Mouse (Mus musculus) hindbrain, embryonic 14.5 days (tissue): ENCODE results near the gene Gm28051. TPM values are rescaled to one million over a fixed set of nuclear protein-coding genes. Genes with fewer than 3 reads are reported as not detected.

ENCODE experiments used
- ATAC-seq: fragments of 200-750 bp; cut with Nextera tagmentation; 2 replicates; pipeline ENCODE4 v1.8.0; 2017; ENCODE audit warnings: moderate number of reproducible peaks, mild to moderate bottlenecking, moderate TSS enrichment, moderate library complexity; ENCODE audit not compliant: low FRiP score
- DNase-seq: peaks from one replicate; pipeline ENCODE4 v3.0.0-alpha.2; 2015; ENCODE audit warnings: low spot score
- H3K27ac ChIP-seq: fragments of 300-500 bp; sonication (generic); 2 replicates; pipeline ENCODE4 v1.5.1; 2014; ENCODE audit warnings: mild to moderate bottlenecking, moderate library complexity
- H3K27me3 ChIP-seq: fragments of 300-500 bp; sonication (generic); 2 replicates; pipeline ENCODE4 v1.6.1; 2014; ENCODE audit warnings: mild to moderate bottlenecking, low read length, mixed read lengths; ENCODE audit not compliant: control insufficient read depth, insufficient read depth
- H3K36me3 ChIP-seq: fragments of 300-500 bp; sonication (generic); replicated peaks from 2 replicates; pipeline ENCODE4 v1.6.1; 2014; ENCODE audit not compliant: control insufficient read depth, insufficient read depth
- H3K4me1 ChIP-seq: fragments of 300-500 bp; sonication (generic); replicated peaks from 2 replicates; pipeline ENCODE4 v1.6.1; 2014; ENCODE audit warnings: antibody characterized with exemption, low read length, mixed read lengths; ENCODE audit not compliant: control insufficient read depth, insufficient read depth
- H3K4me2 ChIP-seq: fragments of 300-500 bp; sonication (generic); replicated peaks from 2 replicates; pipeline ENCODE4 v1.6.1; 2014; ENCODE audit warnings: mild to moderate bottlenecking, moderate library complexity
- H3K4me3 ChIP-seq: fragments of 300-500 bp; sonication (generic); replicated peaks from 2 replicates; pipeline ENCODE4 v1.5.1; 2014; ENCODE audit warnings: mild to moderate bottlenecking, low read length
- H3K9ac ChIP-seq: fragments of 300-500 bp; sonication (generic); 2 replicates; pipeline ENCODE4 v1.6.1; 2014
- H3K9me3 ChIP-seq: fragments of 300-500 bp; sonication (generic); 2 replicates; pipeline ENCODE4 v1.6.1; 2016; ENCODE audit warnings: low read length; ENCODE audit not compliant: control insufficient read depth
- WGBS: fragments of 180-500 bp; shearing (Covaris S2); extraction: QIAGEN DNeasy Blood & Tissue Kit; methylation state at CpG from one replicate; pipeline ENCODE4 v1.1.7; 2014; 5-methylcytosine and 5-hydroxymethylcytosine counted together
- polyA plus RNA-seq: library from polyadenylated mRNA; unstranded; fragments of >200 nt; fragmentation: Nextera tagmentation; extraction: Ambion mirVana; gene quantifications from 2 replicates; pipeline ENCODE4 v1.2.1, GENCODE M21; 2014

Gene Gm28051
- polyA plus RNA-seq, 1 experiment from 2014 or later, result not detected

DNA sequence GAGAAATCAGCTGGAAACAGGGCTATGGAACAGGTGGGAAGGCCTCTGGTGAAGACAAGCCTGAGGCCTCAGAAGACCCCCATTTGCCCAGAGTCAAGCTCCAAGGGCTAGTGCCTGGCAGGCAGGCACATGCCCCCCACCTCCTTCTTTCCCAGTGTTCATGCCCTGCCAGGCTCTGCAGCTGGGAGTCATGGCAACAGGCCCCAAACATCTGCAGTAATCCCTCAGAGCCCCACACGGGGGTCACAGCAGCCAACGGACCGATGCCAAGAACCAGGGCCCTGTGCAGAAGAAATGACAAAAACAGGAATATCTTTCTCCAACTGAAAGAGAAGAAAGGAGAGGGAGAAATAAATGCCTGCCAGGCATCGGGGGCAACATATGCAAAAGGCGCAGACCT lies 73.6 kb downstream of the Gm28051 start:
- no peaks in the 10 kb centered on the region for H3K9me3 ChIP-seq
- H3K4me3 ChIP-seq, result no peak overlapping the region
- WGBS, result 45% methylated on average over 5 of the region's 5 CpGs
- H3K36me3 ChIP-seq, result no peaks in the 10 kb centered on the region
- DNase-seq (no peak), ATAC-seq (peak; percentile 58)
- H3K4me2 ChIP-seq, result no peak overlapping the region
- H3K4me1 ChIP-seq, result peaks cover 33% of the 10 kb centered on the region
- no peak overlapping the region for H3K27ac ChIP-seq
- no peak overlapping the region for H3K9ac ChIP-seq
- H3K27me3 ChIP-seq, result no peaks in the 10 kb centered on the region

DNA sequence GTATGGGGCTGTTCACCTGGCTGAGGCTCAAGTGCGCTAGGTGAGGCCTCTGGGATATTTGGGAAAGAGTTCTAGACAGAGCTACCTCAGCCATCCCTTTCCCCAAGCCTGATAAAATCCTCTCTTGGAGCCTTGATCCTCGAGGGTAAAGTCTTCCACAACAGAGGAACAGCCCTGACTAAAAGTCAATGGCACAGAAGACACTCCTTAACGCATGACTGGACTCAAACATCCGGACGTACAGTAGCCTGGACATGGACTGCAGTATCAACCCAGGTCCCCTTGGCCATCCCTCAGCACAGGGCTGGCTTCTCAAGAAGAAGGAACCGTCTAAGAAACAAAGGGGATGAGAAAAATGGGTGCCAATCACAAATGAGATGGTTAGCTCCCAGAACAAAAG lies 74.1 kb downstream of the Gm28051 start:
- no peak for DNase-seq
- Histone ChIP-seq H3K9me3 (no peaks in the 10 kb centered on the region), H3K36me3 (no peaks in the 10 kb centered on the region), H3K27ac (no peak overlapping the region), H3K27me3 (no peaks in the 10 kb centered on the region), H3K9ac (no peak overlapping the region), H3K4me2 (no peak overlapping the region), H3K4me1 (peaks cover 36% of the 10 kb centered on the region), H3K4me3 (no peak overlapping the region)
- ATAC-seq, result no peak
- WGBS, result 63% methylated on average over 6 of the region's 6 CpGs

DNA sequence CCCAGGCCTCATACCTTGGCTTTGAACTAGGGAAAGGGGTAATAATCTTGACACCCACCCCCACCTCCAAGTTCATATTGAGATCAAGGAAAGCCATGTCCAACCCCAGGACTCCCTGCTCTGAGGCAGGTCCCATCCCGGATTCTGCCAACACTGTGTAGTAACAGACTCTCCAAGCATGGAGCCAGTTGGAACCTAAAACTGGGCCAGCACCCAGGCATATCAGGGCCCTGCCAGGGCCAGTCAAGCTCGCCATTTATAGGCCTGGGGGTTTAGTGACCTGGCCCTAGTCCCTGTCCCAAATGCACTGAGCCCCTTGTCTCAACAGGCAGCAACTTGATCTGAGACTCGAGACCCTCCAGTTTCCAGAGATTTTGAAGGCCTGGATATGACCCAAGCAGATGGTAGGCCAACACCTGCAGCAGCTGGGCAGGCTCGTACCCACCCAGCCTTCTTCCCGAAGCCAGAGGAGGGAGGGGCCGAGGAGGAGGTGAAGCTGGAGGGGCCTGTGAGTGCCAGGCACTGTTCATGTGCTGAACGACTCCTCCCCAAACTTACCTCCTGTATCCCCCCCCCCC lies 74.8 kb downstream of the Gm28051 start:
- Histone ChIP-seq H3K27ac (no peak overlapping the region), H3K36me3 (no peaks in the 10 kb centered on the region), H3K27me3 (no peaks in the 10 kb centered on the region), H3K9me3 (no peaks in the 10 kb centered on the region), H3K9ac (no peak overlapping the region), H3K4me2 (no peak overlapping the region), H3K4me3 (no peak overlapping the region), H3K4me1 (peaks cover 36% of the 10 kb centered on the region)
- DNase-seq (no peak), ATAC-seq (no peak)
- WGBS, result 83% methylated on average over 7 of the region's 7 CpGs

DNA sequence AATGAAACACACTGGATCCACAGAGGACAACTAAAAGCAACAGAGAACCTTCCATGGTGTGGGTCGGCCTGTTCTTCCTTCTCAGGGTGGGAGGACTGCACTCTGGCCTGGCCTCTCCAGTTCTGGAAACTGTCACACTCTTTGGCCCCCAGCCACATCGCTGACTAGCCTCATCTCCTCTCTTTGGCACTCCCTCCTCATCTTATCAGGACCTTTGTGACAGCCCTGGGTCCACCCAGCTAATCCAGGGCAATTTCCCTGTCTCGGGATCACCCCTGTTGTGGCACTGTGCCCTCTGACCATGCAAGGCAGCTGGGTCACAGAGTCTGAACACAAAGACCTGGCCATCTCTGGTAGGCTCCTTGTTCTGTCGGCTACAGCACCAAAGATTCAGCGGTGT lies 75.5 kb downstream of the Gm28051 start:
- WGBS, result 91% methylated on average over 5 of the region's 5 CpGs

DNA sequence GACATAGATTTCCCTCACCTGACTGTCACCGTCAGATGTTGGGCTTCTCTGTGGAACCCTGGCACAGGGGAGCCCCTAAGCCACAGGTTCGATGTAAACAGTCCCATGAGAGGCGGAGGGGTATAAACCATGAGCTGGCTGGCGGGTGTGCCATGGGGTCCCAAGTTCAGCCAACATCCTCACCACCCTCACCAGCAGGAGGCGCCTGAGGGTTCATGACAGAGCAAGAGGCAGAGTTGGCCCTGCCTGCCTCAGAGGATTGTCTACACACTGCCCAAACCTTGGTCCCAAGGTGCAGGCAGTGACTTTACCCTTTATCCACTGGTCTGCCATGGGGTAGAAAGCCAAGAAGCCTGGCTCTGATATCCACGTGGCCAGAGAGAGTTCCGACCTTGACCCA lies 76.0 kb downstream of the Gm28051 start:
- Histone ChIP-seq H3K4me3 (no peak overlapping the region), H3K9ac (no peak overlapping the region), H3K36me3 (no peaks in the 10 kb centered on the region), H3K4me1 (peaks cover 36% of the 10 kb centered on the region), H3K9me3 (no peaks in the 10 kb centered on the region), H3K27me3 (no peaks in the 10 kb centered on the region), H3K27ac (no peak overlapping the region), H3K4me2 (no peak overlapping the region)
- DNase-seq (no peak), ATAC-seq (no peak)
- 81% methylated on average over 7 of the region's 7 CpGs for WGBS

More for the DNA sequence above, 75.5 kb downstream of the Gm28051 start:
- Histone ChIP-seq H3K9ac (no peak overlapping the region), H3K36me3 (no peaks in the 10 kb centered on the region), H3K4me1 (peaks cover 36% of the 10 kb centered on the region), H3K9me3 (no peaks in the 10 kb centered on the region), H3K4me3 (no peak overlapping the region), H3K4me2 (no peak overlapping the region), H3K27me3 (no peaks in the 10 kb centered on the region), H3K27ac (no peak overlapping the region)
- no peak for ATAC-seq
- DNase-seq, result no peak

DNA sequence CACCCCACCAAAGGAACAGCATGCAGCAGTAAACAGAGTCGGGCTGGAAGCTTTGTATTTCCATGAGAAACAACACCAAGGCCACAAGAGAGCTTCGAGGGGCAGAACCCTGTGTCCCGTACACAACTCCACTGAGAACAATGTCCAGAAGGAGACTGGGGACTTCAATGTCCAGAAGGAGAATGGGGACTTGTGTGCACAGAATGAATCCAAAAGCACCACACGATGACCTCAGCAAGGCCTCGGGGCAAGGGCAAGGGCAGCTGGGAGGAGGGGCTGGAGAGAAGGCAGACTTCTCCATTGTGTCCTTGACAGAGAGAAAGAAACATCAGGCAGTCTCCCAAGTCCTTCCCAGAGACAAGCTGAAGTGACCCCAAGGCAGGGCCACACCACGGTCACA lies 78.7 kb downstream of the Gm28051 start:
- 0 out of 2 replicates have a peak, but pooled peaks cover 8% of the 10 kb centered on the region for H3K36me3 ChIP-seq
- no peak overlapping the region for H3K4me2 ChIP-seq
- no peaks in the 10 kb centered on the region for H3K9me3 ChIP-seq
- H3K4me1 ChIP-seq, result peaks cover 12% of the 10 kb centered on the region; the same call in 1 of the 2 replicates
- H3K9ac ChIP-seq, result no peak overlapping the region
- 16% methylated on average over 6 of the region's 6 CpGs for WGBS
- ATAC-seq (no peak), DNase-seq (no peak)
- H3K27ac ChIP-seq, result no peak overlapping the region
- H3K4me3 ChIP-seq, result no peak overlapping the region
- no peaks in the 10 kb centered on the region for H3K27me3 ChIP-seq

DNA sequence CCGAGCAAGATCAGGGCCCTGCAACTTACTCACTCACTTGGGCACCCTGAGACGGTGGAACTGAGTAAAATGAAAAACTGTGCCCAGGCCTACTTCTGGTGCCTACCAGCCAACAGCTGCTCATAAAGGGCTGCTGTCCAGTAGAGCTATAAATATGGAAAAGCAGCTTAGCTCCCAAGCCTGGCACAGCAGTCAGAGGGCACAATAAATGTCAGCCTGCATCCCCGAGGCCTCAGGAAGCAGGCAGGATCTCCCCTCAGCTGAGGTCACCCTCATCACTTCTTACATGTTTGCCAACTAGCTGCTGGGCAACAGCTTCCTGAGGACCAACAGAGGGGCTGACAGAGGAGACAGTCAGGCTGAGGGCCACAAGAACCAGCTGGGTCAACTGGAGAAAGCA lies 80.5 kb downstream of the Gm28051 start:
- Histone ChIP-seq H3K9me3 (no peaks in the 10 kb centered on the region), H3K4me1 (0 out of 2 replicates have a peak, but pooled peaks cover 9% of the 10 kb centered on the region), H3K36me3 (0 out of 2 replicates have a peak, but pooled peaks cover 8% of the 10 kb centered on the region), H3K4me2 (no peak overlapping the region), H3K27ac (no peak overlapping the region), H3K27me3 (no peaks in the 10 kb centered on the region), H3K4me3 (no peak overlapping the region), H3K9ac (no peak overlapping the region)
- no peak for DNase-seq
- 77% methylated on average over 3 of the region's 3 CpGs for WGBS
- ATAC-seq, result no peak

DNA sequence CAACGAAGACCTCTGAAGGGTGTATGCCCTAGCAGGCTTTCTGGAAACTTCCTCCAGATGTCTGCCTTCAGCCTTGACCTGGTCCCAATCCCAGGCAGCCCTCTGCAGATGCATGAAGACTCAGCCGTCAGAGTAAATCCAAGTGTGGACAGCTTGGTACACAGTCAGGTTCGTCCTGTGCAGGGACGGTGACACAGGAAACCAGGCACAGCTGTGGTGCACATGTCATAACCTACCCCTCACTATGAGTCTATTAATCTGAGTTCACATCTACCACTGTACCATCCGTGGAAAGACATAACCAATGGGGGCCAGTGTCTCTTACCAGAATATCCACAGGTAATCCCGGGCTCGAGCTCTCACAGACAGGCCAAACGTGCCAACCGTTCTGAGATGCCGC lies 83.0 kb downstream of the Gm28051 start:
- DNase-seq, result no peak
- Histone ChIP-seq H3K9me3 (no peaks in the 10 kb centered on the region), H3K36me3 (0 out of 2 replicates have a peak, but pooled peaks cover 8% of the 10 kb centered on the region), H3K9ac (no peak overlapping the region), H3K4me2 (no peak overlapping the region), H3K27ac (no peak overlapping the region), H3K4me3 (no peak overlapping the region), H3K27me3 (no peaks in the 10 kb centered on the region), H3K4me1 (peaks cover 13% of the 10 kb centered on the region; the same call in 1 of the 2 replicates)
- WGBS, result 92% methylated on average over 10 of the region's 10 CpGs
- no peak for ATAC-seq

DNA sequence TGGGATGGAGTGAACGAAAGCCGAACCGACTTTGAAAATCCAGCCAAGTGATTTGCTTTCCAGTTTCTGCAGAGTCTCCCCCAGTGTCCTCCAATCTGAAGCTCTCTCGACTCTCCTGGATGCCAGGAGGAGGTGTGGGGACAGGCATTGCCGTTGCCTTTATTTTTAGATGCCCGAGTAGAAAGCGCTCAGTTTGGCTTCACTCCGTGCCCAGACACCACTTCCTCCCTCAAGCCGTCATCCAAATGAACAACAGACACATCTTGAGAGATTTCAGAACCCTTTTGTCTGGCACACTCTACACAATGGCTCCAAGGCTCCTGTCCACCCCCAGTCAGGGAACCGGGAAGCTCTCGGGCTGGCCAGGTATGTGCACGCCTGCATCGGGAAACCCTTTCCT lies 83.4 kb downstream of the Gm28051 start:
- H3K9me3 ChIP-seq, result no peaks in the 10 kb centered on the region
- H3K9ac ChIP-seq, result no peak overlapping the region
- peaks cover 8% of the 10 kb centered on the region; the same call in 1 of the 2 replicates for H3K4me1 ChIP-seq
- no peaks in the 10 kb centered on the region for H3K27me3 ChIP-seq
- 0 out of 2 replicates have a peak, but pooled peaks cover 8% of the 10 kb centered on the region for H3K36me3 ChIP-seq
- 95% methylated on average over 13 of the region's 13 CpGs for WGBS
- no peak overlapping the region for H3K27ac ChIP-seq
- DNase-seq (no peak), ATAC-seq (no peak)
- H3K4me3 ChIP-seq, result no peak overlapping the region
- H3K4me2 ChIP-seq, result no peak overlapping the region
